Mouse (Mus musculus) myocyte (in vitro differentiated cells): ENCODE data around the gene Otud6a.

ENCODE experiments used
- CEBPB ChIP-seq: IDR thresholded peaks from 2 replicates; pipeline ENCODE4 v1.6.1; 2011; ENCODE audit warnings: mild to moderate bottlenecking, moderate library complexity; ENCODE audit not compliant: poor library complexity, insufficient read depth, severe bottlenecking
- E2F4 ChIP-seq: IDR thresholded peaks from one replicate; pipeline ENCODE4 v1.6.1; 2011; ENCODE audit warnings: mild to moderate bottlenecking, control low read depth, moderate library complexity; ENCODE audit not compliant: insufficient read depth
- MAX ChIP-seq: IDR thresholded peaks from one replicate; pipeline ENCODE4 v1.6.1; 2011; ENCODE audit warnings: low read depth, mild to moderate bottlenecking, control low read depth
- MYOD1 ChIP-seq, 3 experiments: IDR thresholded peaks; one replicate each; pipeline ENCODE4 v1.6.1; 2011; ENCODE audit warnings: control low read depth in 2 of 3, low read depth in 2 of 3, mild to moderate bottlenecking in 2 of 3, moderate library complexity in 1 of 3; ENCODE audit not compliant: insufficient read length in 2 of 3, control insufficient read depth in 1 of 3
- MYOG ChIP-seq, 3 experiments: IDR thresholded peaks; one replicate each; pipeline ENCODE4 v1.6.1; 2011; ENCODE audit warnings: control low read depth in 2 of 3, low read depth in 2 of 3, mild to moderate bottlenecking in 2 of 3; ENCODE audit not compliant: insufficient read length in 2 of 3, control insufficient read depth in 1 of 3, insufficient read depth in 1 of 3
- POLR2A ChIP-seq: IDR thresholded peaks from one replicate; pipeline ENCODE4 v1.6.1; 2011; ENCODE audit warnings: low read depth, mild to moderate bottlenecking, control low read depth, moderate library complexity; ENCODE audit not compliant: insufficient read length
- POLR2AphosphoS2 ChIP-seq: IDR thresholded peaks from one replicate; pipeline ENCODE4 v1.6.1; 2011; ENCODE audit warnings: low read depth, control low read depth; ENCODE audit not compliant: insufficient read length
- REST ChIP-seq: IDR thresholded peaks from one replicate; pipeline ENCODE4 v1.6.1; 2011; ENCODE audit warnings: mild to moderate bottlenecking, control low read depth, moderate library complexity; ENCODE audit not compliant: insufficient read depth, insufficient read length
- SRF ChIP-seq: IDR thresholded peaks from one replicate; pipeline ENCODE4 v1.6.1; 2011; ENCODE audit warnings: low read depth; ENCODE audit not compliant: control insufficient read depth, insufficient read length
- TCF12 ChIP-seq: IDR thresholded peaks from one replicate; pipeline ENCODE4 v1.6.1; 2011; ENCODE audit warnings: mild to moderate bottlenecking, control low read depth; ENCODE audit not compliant: poor library complexity, insufficient read depth, severe bottlenecking
- TCF3 ChIP-seq: IDR thresholded peaks from one replicate; pipeline ENCODE4 v1.6.1; 2011; ENCODE audit warnings: low read depth, control low read depth; ENCODE audit not compliant: insufficient read length
- USF1 ChIP-seq: IDR thresholded peaks from one replicate; pipeline ENCODE4 v1.6.1; 2011; ENCODE audit warnings: low read depth, mild to moderate bottlenecking, control low read depth, moderate library complexity

- no peak for TF ChIP-seq USF1
- no peak for TF ChIP-seq MYOG (IDR thresholded peaks at IDR 0.05; ENCODE audit: control insufficient read depth in 1 of 3, insufficient read depth in 1 of 3, insufficient read length in 2 of 3, low read depth in 2 of 3)
- no peak for TF ChIP-seq POLR2A
- TF ChIP-seq MAX = no peak
- TF ChIP-seq POLR2AphosphoS2 = no peak
- TF ChIP-seq MYOD1 (IDR thresholded peaks at IDR 0.05; ENCODE audit: control insufficient read depth in 1 of 3, insufficient read length in 2 of 3, low read depth in 2 of 3) = no peak
- TF ChIP-seq CEBPB = no peak
- TF ChIP-seq TCF12 = no peak
- no peak for TF ChIP-seq E2F4
- no peak for TF ChIP-seq TCF3
- no peak for TF ChIP-seq REST
- no peak for TF ChIP-seq SRF
Measured at GRCm38 (mm10) chrX:100401657-100402056, 27.2 kb upstream of the Otud6a start.
